Mouse (Mus musculus) hindbrain, postnatal 0 days (tissue): ENCODE measurements around the gene Robo1. TPM values are rescaled to one million over a fixed set of nuclear protein-coding genes. Genes with fewer than 3 reads are reported as not detected.

Experiments used
- ATAC-seq: fragments of 200-750 bp; cut with Nextera tagmentation; 2 replicates; pipeline ENCODE4 v1.8.0; 2017; ENCODE audit warnings: mild to moderate bottlenecking, moderate TSS enrichment, moderate library complexity
- DNase-seq: peaks from one replicate; pipeline ENCODE4 v3.0.0-alpha.2; 2015; ENCODE audit warnings: low spot score
- H3K27ac ChIP-seq: fragments of 300-500 bp; sonication (generic); 2 replicates; pipeline ENCODE4 v1.5.1; 2014; ENCODE audit warnings: mild to moderate bottlenecking
- H3K27me3 ChIP-seq: fragments of 300-500 bp; sonication (generic); 2 replicates; pipeline ENCODE4 v1.6.1; 2014; ENCODE audit warnings: low read length, mixed read lengths; ENCODE audit not compliant: insufficient read depth
- H3K36me3 ChIP-seq: fragments of 300-500 bp; sonication (generic); 2 replicates; pipeline ENCODE4 v1.6.1; 2014; ENCODE audit warnings: low read length, mixed read lengths; ENCODE audit not compliant: insufficient read depth
- H3K4me1 ChIP-seq: fragments of 300-500 bp; sonication (generic); 2 replicates; pipeline ENCODE4 v1.6.1; 2014; ENCODE audit warnings: antibody characterized with exemption, low read length, mixed read lengths; ENCODE audit not compliant: insufficient read depth
- H3K4me2 ChIP-seq: fragments of 300-500 bp; sonication (generic); 2 replicates; pipeline ENCODE4 v1.6.1; 2014; ENCODE audit warnings: low read depth, mild to moderate bottlenecking, low read length, moderate library complexity, mixed read lengths
- H3K4me3 ChIP-seq: fragments of 300-500 bp; sonication (generic); 2 replicates; pipeline ENCODE4 v1.5.1; 2014; ENCODE audit warnings: low read length
- H3K9ac ChIP-seq: fragments of 300-500 bp; sonication (generic); replicated peaks from 2 replicates; pipeline ENCODE4 v1.6.1; 2014; ENCODE audit warnings: mild to moderate bottlenecking, low read length, moderate library complexity, mixed read lengths
- H3K9me3 ChIP-seq: fragments of 300-500 bp; sonication (generic); 2 replicates; pipeline ENCODE4 v1.6.1; 2016; ENCODE audit warnings: low read length, mixed read lengths
- CTCF ChIP-seq: IDR thresholded peaks from 2 replicates; pipeline ENCODE4 v1.5.1; 2016; ENCODE audit warnings: antibody characterized with exemption, control low read depth, low read depth
- WGBS: fragments of 180-500 bp; shearing (Covaris S2); extraction: QIAGEN DNeasy Blood & Tissue Kit; methylation state at CpG from one replicate; pipeline ENCODE4 v1.1.7; 2014; 5-methylcytosine and 5-hydroxymethylcytosine counted together
- polyA plus RNA-seq: library from polyadenylated mRNA; unstranded; fragments of >200 nt; fragmentation: Nextera tagmentation; extraction: Ambion mirVana; gene quantifications from 2 replicates; pipeline ENCODE4 v1.2.1, GENCODE M21; 2015
- total RNA-seq: library from RNA; depleted of rRNA; stranded (reverse); fragments of >200 nt; gene quantifications from 2 replicates; pipeline ENCODE4 v1.2.3, GENCODE M21; 2014

Gene Robo1
- total and polyA plus RNA-seq, 2 experiments from 2014 or later, result 20.4 to 57.9 TPM

GRCm38 (mm10) chr16:72563196-72563963 is 255.3 kb downstream of the Robo1 start:
- no peak overlapping the region for H3K4me3 ChIP-seq

GRCm38 (mm10) chr16:72575171-72575570 is 267.1 kb downstream of the Robo1 start:
- TF ChIP-seq CTCF, result no peak
- H3K4me1 ChIP-seq, result no peaks in the 10 kb centered on the region
- H3K9me3 ChIP-seq, result no peaks in the 10 kb centered on the region
- no peaks in the 10 kb centered on the region for H3K27me3 ChIP-seq
- H3K4me2 ChIP-seq, result no peak overlapping the region
- no peak for DNase-seq
- ATAC-seq, result no peak
- 96% methylated on average over 1 of the region's 1 CpGs for WGBS
- no peak overlapping the region for H3K27ac ChIP-seq
- no peak overlapping the region for H3K9ac ChIP-seq
- H3K4me3 ChIP-seq, result no peak overlapping the region
- no peaks in the 10 kb centered on the region for H3K36me3 ChIP-seq

More at GRCm38 (mm10) chr16:72563196-72563963, 255.3 kb downstream of the Robo1 start:
- no peak overlapping the region for H3K27ac ChIP-seq
- H3K4me1 ChIP-seq, result no peaks in the 10 kb centered on the region
- no peak for DNase-seq
- no peaks in the 10 kb centered on the region for H3K9me3 ChIP-seq
- H3K4me2 ChIP-seq, result peak overlapping the region; percentile 32
- no peak overlapping the region for H3K9ac ChIP-seq
- H3K36me3 ChIP-seq, result no peaks in the 10 kb centered on the region
- TF ChIP-seq CTCF, result no peak
- no peaks in the 10 kb centered on the region for H3K27me3 ChIP-seq
- 0 out of 2 replicates have a peak, but pooled peaks have one; percentile 40 for ATAC-seq
- WGBS, result 36% methylated on average over 15 of the region's 15 CpGs

GRCm38 (mm10) chr16:72576956-72577355 is 268.9 kb downstream of the Robo1 start:
- Histone ChIP-seq H3K9ac (no peak overlapping the region), H3K27ac (no peak overlapping the region), H3K4me3 (no peak overlapping the region), H3K36me3 (no peaks in the 10 kb centered on the region), H3K9me3 (no peaks in the 10 kb centered on the region), H3K4me1 (no peaks in the 10 kb centered on the region), H3K4me2 (no peak overlapping the region), H3K27me3 (no peaks in the 10 kb centered on the region)
- TF ChIP-seq CTCF, result no peak
- 54% methylated on average over 7 of the region's 7 CpGs for WGBS
- ATAC-seq (no peak), DNase-seq (no peak)

GRCm38 (mm10) chr16:72584454-72585159 is 276.5 kb downstream of the Robo1 start:
- no peaks in the 10 kb centered on the region for H3K36me3 ChIP-seq
- no peak overlapping the region for H3K9ac ChIP-seq
- no peak; the same call in 1 of the 2 replicates for ATAC-seq
- WGBS, result 64% methylated on average over 11 of the region's 11 CpGs
- H3K4me2 ChIP-seq, result no peak overlapping the region
- no peak for TF ChIP-seq CTCF
- no peak overlapping the region for H3K4me3 ChIP-seq
- no peaks in the 10 kb centered on the region for H3K4me1 ChIP-seq
- H3K9me3 ChIP-seq, result no peaks in the 10 kb centered on the region
- no peak for DNase-seq
- no peak overlapping the region for H3K27ac ChIP-seq
- H3K27me3 ChIP-seq, result no peaks in the 10 kb centered on the region

- Histone ChIP-seq H3K36me3 (no peaks in the 10 kb centered on the region), H3K27me3 (no peaks in the 10 kb centered on the region), H3K9ac (no peak overlapping the region), H3K27ac (no peak overlapping the region), H3K9me3 (no peaks in the 10 kb centered on the region), H3K4me2 (no peak overlapping the region), H3K4me1 (no peaks in the 10 kb centered on the region), H3K4me3 (no peak overlapping the region)
- ATAC-seq (peak; percentile 89), DNase-seq (peak; percentile 48)
- 39% methylated on average over 3 of the region's 3 CpGs for WGBS
- TF ChIP-seq CTCF, result no peak
Observed at GRCm38 (mm10) chr16:72585160-72585813, 277.2 kb downstream of the Robo1 start.

- H3K36me3 ChIP-seq, result no peaks in the 10 kb centered on the region
- H3K4me2 ChIP-seq, result no peak overlapping the region
- H3K4me1 ChIP-seq, result no peaks in the 10 kb centered on the region
- no peak overlapping the region for H3K27ac ChIP-seq
- no peak for TF ChIP-seq CTCF
- ATAC-seq (no peak), DNase-seq (no peak)
- no peak overlapping the region for H3K4me3 ChIP-seq
- no peak overlapping the region for H3K9ac ChIP-seq
- 59% methylated on average over 3 of the region's 3 CpGs for WGBS
- no peaks in the 10 kb centered on the region for H3K27me3 ChIP-seq
- no peaks in the 10 kb centered on the region for H3K9me3 ChIP-seq
Observed at GRCm38 (mm10) chr16:72587376-72588072, 279.4 kb downstream of the Robo1 start.
